Mouse (Mus musculus): ENCODE measurements around the gene Phldb2. TPM values are rescaled to one million over a fixed set of nuclear protein-coding genes. Genes with fewer than 3 reads are reported as not detected.

The Phldb2 gene
- polyA plus RNA-seq, 1 experiment: 25.7 TPM

DNA sequence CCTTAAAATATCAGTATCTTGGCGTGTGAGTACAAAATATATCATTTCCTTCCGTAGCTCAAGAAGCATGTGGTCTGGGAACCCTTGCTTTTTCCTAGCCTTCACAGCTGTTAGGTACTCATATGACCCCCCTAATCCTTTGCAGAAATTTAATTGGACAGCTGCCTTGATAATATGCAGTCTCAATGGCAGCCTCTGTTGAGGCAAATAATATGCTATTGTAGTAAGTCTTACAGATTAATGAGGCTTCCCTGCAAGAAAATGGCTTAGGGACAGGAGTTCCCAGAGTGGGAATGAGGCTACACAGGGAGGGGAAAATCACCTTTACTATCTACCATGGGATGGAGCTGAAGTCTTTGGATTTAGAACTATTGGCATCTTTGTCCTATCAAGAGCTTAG is 16.9 kb downstream of the Phldb2 start:
- Histone ChIP-seq H3K79me2 (ENCODE audit: control insufficient read depth, insufficient read depth) (no peaks in the 10 kb centered on the region), H3ac (ENCODE audit: control insufficient read depth, insufficient read length) (no peak overlapping the region), H3K4me2 (ENCODE audit: low read depth) (peak overlapping the region; percentile 39), H3K27me3 (ENCODE audit: control insufficient read depth, insufficient read depth, insufficient read length) (no peaks in the 10 kb centered on the region), H3K4me3 (no peak overlapping the region), H3K36me3 (ENCODE audit: control insufficient read depth, insufficient read depth) (no peaks in the 10 kb centered on the region)
- TF ChIP-seq E2F4 (IDR thresholded peaks at IDR 0.05; ENCODE audit: insufficient read depth) (no peak), TCF3 (IDR thresholded peaks at IDR 0.05; ENCODE audit: insufficient read length, low read depth) (no peak), SRF (IDR thresholded peaks at IDR 0.05; ENCODE audit: control insufficient read depth, insufficient read length, low read depth) (no peak), TCF12 (IDR thresholded peaks at IDR 0.05; ENCODE audit: insufficient read depth, poor library complexity, severe bottlenecking) (peak; percentile 82), CEBPB (IDR thresholded peaks at IDR 0.05; ENCODE audit: insufficient read depth, poor library complexity, severe bottlenecking) (no peak), POLR2A (IDR thresholded peaks at IDR 0.05; ENCODE audit: insufficient read length, low read depth) (no peak), POLR2AphosphoS2 (IDR thresholded peaks at IDR 0.05; ENCODE audit: insufficient read length, low read depth) (no peak), USF1 (IDR thresholded peaks at IDR 0.05; ENCODE audit: low read depth) (peak; percentile 7), MAX (IDR thresholded peaks at IDR 0.05; ENCODE audit: low read depth) (no peak), REST (IDR thresholded peaks at IDR 0.05; ENCODE audit: insufficient read depth, insufficient read length) (no peak), MYOG (IDR thresholded peaks at IDR 0.05; ENCODE audit: control insufficient read depth in 1 of 3, insufficient read depth in 1 of 3, insufficient read length in 2 of 3, low read depth in 2 of 3) (peak in 1 of 3 experiments; percentile 51), MYOD1 (IDR thresholded peaks at IDR 0.05; ENCODE audit: control insufficient read depth in 1 of 3, insufficient read length in 2 of 3, low read depth in 2 of 3) (peak in 2 of 3 experiments; percentile 28 to 41)

- no peak overlapping the region for H3K4me3 ChIP-seq
- TF ChIP-seq MYOG (IDR thresholded peaks at IDR 0.05; ENCODE audit: control insufficient read depth in 1 of 3, insufficient read depth in 1 of 3, insufficient read length in 2 of 3, low read depth in 2 of 3): no peak
- no peak for TF ChIP-seq USF1 (IDR thresholded peaks at IDR 0.05; ENCODE audit: low read depth)
- TF ChIP-seq POLR2AphosphoS2 (IDR thresholded peaks at IDR 0.05; ENCODE audit: insufficient read length, low read depth): no peak
- no peak for TF ChIP-seq TCF3 (IDR thresholded peaks at IDR 0.05; ENCODE audit: insufficient read length, low read depth)
- no peak for TF ChIP-seq CEBPB (IDR thresholded peaks at IDR 0.05; ENCODE audit: insufficient read depth, poor library complexity, severe bottlenecking)
- TF ChIP-seq REST (IDR thresholded peaks at IDR 0.05; ENCODE audit: insufficient read depth, insufficient read length): no peak
- no peak for TF ChIP-seq POLR2A (IDR thresholded peaks at IDR 0.05; ENCODE audit: insufficient read length, low read depth)
- TF ChIP-seq E2F4 (IDR thresholded peaks at IDR 0.05; ENCODE audit: insufficient read depth): no peak
- H3K27me3 ChIP-seq (ENCODE audit: control insufficient read depth, insufficient read depth, insufficient read length): no peaks in the 10 kb centered on the region
- H3ac ChIP-seq (ENCODE audit: control insufficient read depth, insufficient read length): no peak overlapping the region
- H3K79me2 ChIP-seq (ENCODE audit: control insufficient read depth, insufficient read depth): no peaks in the 10 kb centered on the region
- H3K4me2 ChIP-seq (ENCODE audit: low read depth): peak overlapping the region; percentile 39
- no peaks in the 10 kb centered on the region for H3K36me3 ChIP-seq (ENCODE audit: control insufficient read depth, insufficient read depth)
Measured at GRCm38 (mm10) chr16:45935956-45936483, 17.4 kb downstream of the Phldb2 start.

DNA sequence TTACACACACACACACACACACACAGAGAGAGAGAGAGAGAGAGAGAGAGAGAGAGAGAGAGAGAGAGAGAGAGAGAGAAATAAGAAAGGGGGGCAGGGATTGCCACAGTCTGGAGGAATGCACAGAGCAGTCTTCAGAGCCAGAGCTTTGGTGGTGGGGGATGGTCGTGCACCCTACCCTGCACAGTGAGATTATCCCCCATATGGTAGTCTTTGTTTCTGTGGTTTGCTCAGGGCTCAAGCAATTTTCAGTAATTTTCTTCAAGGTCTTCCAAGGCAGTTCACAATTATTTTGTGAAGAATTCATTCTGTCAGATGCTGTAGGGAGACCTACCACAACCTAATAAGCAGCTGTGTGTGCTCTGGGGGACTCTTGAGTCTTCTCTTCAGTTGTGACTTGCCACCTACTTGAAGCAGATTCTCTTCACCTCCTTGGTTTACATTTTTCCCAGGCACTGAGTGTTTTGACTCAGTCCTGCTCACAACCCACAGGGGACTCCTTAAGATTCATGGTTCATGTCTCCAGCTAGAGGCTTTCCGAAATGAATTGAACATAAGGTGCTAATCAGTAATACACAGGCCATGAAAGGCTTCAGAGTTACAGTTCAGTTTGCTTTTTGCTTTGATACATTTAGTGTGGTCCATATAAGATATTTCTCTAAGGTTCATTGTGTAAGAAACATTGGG is 18.5 kb downstream of the Phldb2 start:
- TF ChIP-seq MYOG (IDR thresholded peaks at IDR 0.05; ENCODE audit: control insufficient read depth in 1 of 3, insufficient read depth in 1 of 3, insufficient read length in 2 of 3, low read depth in 2 of 3) (peak in 1 of 3 experiments; percentile 1), MAX (IDR thresholded peaks at IDR 0.05; ENCODE audit: low read depth) (no peak)
- H3K4me3 ChIP-seq: no peak overlapping the region
- no peak overlapping the region for H3K4me2 ChIP-seq (ENCODE audit: low read depth)
- no peaks in the 10 kb centered on the region for H3K79me2 ChIP-seq (ENCODE audit: control insufficient read depth, insufficient read depth)
- H3K27me3 ChIP-seq (ENCODE audit: control insufficient read depth, insufficient read depth, insufficient read length): no peaks in the 10 kb centered on the region
- H3ac ChIP-seq (ENCODE audit: control insufficient read depth, insufficient read length): no peak overlapping the region
- H3K36me3 ChIP-seq (ENCODE audit: control insufficient read depth, insufficient read depth): no peaks in the 10 kb centered on the region

GRCm38 (mm10) chr16:45930308-45930707 is 23.1 kb downstream of the Phldb2 start:
- no peak overlapping the region for H3ac ChIP-seq (ENCODE audit: control insufficient read depth, insufficient read length)
- TF ChIP-seq POLR2A (IDR thresholded peaks at IDR 0.05; ENCODE audit: insufficient read length, low read depth) (no peak), USF1 (IDR thresholded peaks at IDR 0.05; ENCODE audit: low read depth) (no peak), CEBPB (IDR thresholded peaks at IDR 0.05; ENCODE audit: insufficient read depth, poor library complexity, severe bottlenecking) (no peak), E2F4 (IDR thresholded peaks at IDR 0.05; ENCODE audit: insufficient read depth) (no peak), TCF12 (IDR thresholded peaks at IDR 0.05; ENCODE audit: insufficient read depth, poor library complexity, severe bottlenecking) (peak; percentile 20), POLR2AphosphoS2 (IDR thresholded peaks at IDR 0.05; ENCODE audit: insufficient read length, low read depth) (no peak), MAX (IDR thresholded peaks at IDR 0.05; ENCODE audit: low read depth) (no peak), REST (IDR thresholded peaks at IDR 0.05; ENCODE audit: insufficient read depth, insufficient read length) (no peak), SRF (IDR thresholded peaks at IDR 0.05; ENCODE audit: control insufficient read depth, insufficient read length, low read depth) (peak; percentile 88), MYOG (IDR thresholded peaks at IDR 0.05; ENCODE audit: control insufficient read depth in 1 of 3, insufficient read depth in 1 of 3, insufficient read length in 2 of 3, low read depth in 2 of 3) (no peak), MYOD1 (IDR thresholded peaks at IDR 0.05; ENCODE audit: control insufficient read depth in 1 of 3, insufficient read length in 2 of 3, low read depth in 2 of 3) (peak; percentile 55 to 80 (median 74)), TCF3 (IDR thresholded peaks at IDR 0.05; ENCODE audit: insufficient read length, low read depth) (no peak)

DNA sequence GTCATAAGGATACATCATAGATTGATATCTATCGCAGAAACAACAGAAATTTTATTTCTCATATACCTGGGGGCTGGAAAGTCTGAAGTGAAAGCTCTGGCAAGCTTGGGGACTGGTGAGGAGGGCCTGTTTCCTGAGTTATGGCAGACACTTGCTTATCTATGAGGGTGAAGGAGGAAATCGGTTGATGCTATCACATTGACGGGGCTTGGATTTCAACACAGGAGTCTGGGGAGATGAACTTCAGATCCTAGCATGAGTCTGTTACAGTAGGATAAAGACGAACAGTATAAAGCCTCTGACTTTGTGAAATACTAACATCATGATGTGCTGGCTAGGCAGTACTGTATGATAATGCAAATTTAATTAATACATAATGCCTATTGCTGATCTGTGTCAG is 25.3 kb downstream of the Phldb2 start:
- Histone ChIP-seq H3ac (ENCODE audit: control insufficient read depth, insufficient read length) (no peak overlapping the region), H3K27me3 (ENCODE audit: control insufficient read depth, insufficient read depth, insufficient read length) (no peaks in the 10 kb centered on the region), H3K4me2 (ENCODE audit: low read depth) (no peak overlapping the region), H3K79me2 (ENCODE audit: control insufficient read depth, insufficient read depth) (no peaks in the 10 kb centered on the region), H3K4me3 (no peak overlapping the region), H3K36me3 (ENCODE audit: control insufficient read depth, insufficient read depth) (no peaks in the 10 kb centered on the region)
- no peak for TF ChIP-seq POLR2A (IDR thresholded peaks at IDR 0.05; ENCODE audit: insufficient read length, low read depth)
- TF ChIP-seq POLR2AphosphoS2 (IDR thresholded peaks at IDR 0.05; ENCODE audit: insufficient read length, low read depth): no peak
- TF ChIP-seq MYOD1 (IDR thresholded peaks at IDR 0.05; ENCODE audit: control insufficient read depth in 1 of 3, insufficient read length in 2 of 3, low read depth in 2 of 3): no peak
- TF ChIP-seq TCF3 (IDR thresholded peaks at IDR 0.05; ENCODE audit: insufficient read length, low read depth): no peak
- no peak for TF ChIP-seq MYOG (IDR thresholded peaks at IDR 0.05; ENCODE audit: control insufficient read depth in 1 of 3, insufficient read depth in 1 of 3, insufficient read length in 2 of 3, low read depth in 2 of 3)
- TF ChIP-seq TCF12 (IDR thresholded peaks at IDR 0.05; ENCODE audit: insufficient read depth, poor library complexity, severe bottlenecking): no peak
- no peak for TF ChIP-seq SRF (IDR thresholded peaks at IDR 0.05; ENCODE audit: control insufficient read depth, insufficient read length, low read depth)
- no peak for TF ChIP-seq MAX (IDR thresholded peaks at IDR 0.05; ENCODE audit: low read depth)

More at GRCm38 (mm10) chr16:45930308-45930707, 23.1 kb downstream of the Phldb2 start:
- peak overlapping the region; percentile 46 for H3K4me2 ChIP-seq (ENCODE audit: low read depth)
- no peaks in the 10 kb centered on the region for H3K27me3 ChIP-seq (ENCODE audit: control insufficient read depth, insufficient read depth, insufficient read length)
- H3K4me3 ChIP-seq: no peak overlapping the region
- no peaks in the 10 kb centered on the region for H3K79me2 ChIP-seq (ENCODE audit: control insufficient read depth, insufficient read depth)
- H3K36me3 ChIP-seq (ENCODE audit: control insufficient read depth, insufficient read depth): no peaks in the 10 kb centered on the region
